Mouse (Mus musculus) retina, postnatal 7 days (tissue): ENCODE results near the gene Rasa4.
"Not testable (repeated sequence)": the region's sequence is repeated elsewhere in the genome, so short reads cannot be mapped to it uniquely, and the experiment has no call there.

ENCODE experiments used
- DNase-seq: peaks from one replicate; pipeline ENCODE4 v3.0.0-alpha.2; 2012; ENCODE audit warnings: low read depth, low spot score

Rasa4 gene

GRCm38 (mm10) chr5:136083669-136084107, at the start of gene Rasa4:
Gene Rasa4 (plus strand): TSS chr5:136083916.
- peak; percentile 94 for DNase-seq

GRCm38 (mm10) chr5:136034868-136035267, 48.8 kb upstream of the Rasa4 start:
- DNase-seq = no peak

GRCm38 (mm10) chr5:136035285-136035684, 48.4 kb upstream of the Rasa4 start:
- no peak for DNase-seq

GRCm38 (mm10) chr5:136036667-136037066, 47.0 kb upstream of the Rasa4 start:
- no peak for DNase-seq

- DNase-seq = no peak
Measured at GRCm38 (mm10) chr5:136038258-136039214, 45.2 kb upstream of the Rasa4 start, which contains the start of gene Upk3b. Gene Upk3b (plus strand): TSS chr5:136038496.

GRCm38 (mm10) chr5:136040210-136040609, 43.5 kb upstream of the Rasa4 start:
- DNase-seq = no peak

GRCm38 (mm10) chr5:136041260-136041659, 42.5 kb upstream of the Rasa4 start:
- no peak for DNase-seq

- no peak for DNase-seq
Measured at GRCm38 (mm10) chr5:136041666-136042065, 42.0 kb upstream of the Rasa4 start.

GRCm38 (mm10) chr5:136044865-136045264, 38.9 kb upstream of the Rasa4 start:
- DNase-seq = no peak

GRCm38 (mm10) chr5:136045408-136045807, 38.3 kb upstream of the Rasa4 start:
- DNase-seq = no peak

GRCm38 (mm10) chr5:136045987-136046386, 37.7 kb upstream of the Rasa4 start:
- DNase-seq = peak; percentile 70

- DNase-seq = not testable (repeated sequence)
Measured at GRCm38 (mm10) chr5:136048541-136048940, 35.2 kb upstream of the Rasa4 start.

GRCm38 (mm10) chr5:136049926-136050325, 33.8 kb upstream of the Rasa4 start:
- no peak for DNase-seq

- DNase-seq = peak; percentile 33
Measured at GRCm38 (mm10) chr5:136051231-136052085, 32.3 kb upstream of the Rasa4 start.

GRCm38 (mm10) chr5:136052861-136053655, 30.7 kb upstream of the Rasa4 start:
- no peak for DNase-seq

- no peak for DNase-seq
Measured at GRCm38 (mm10) chr5:136054301-136055077, 29.2 kb upstream of the Rasa4 start, which contains the start of gene Upk3bl. Gene Upk3bl (plus strand): TSS chr5:136054492.

GRCm38 (mm10) chr5:136056062-136056461, 27.7 kb upstream of the Rasa4 start:
- no peak for DNase-seq

GRCm38 (mm10) chr5:136057085-136057484, 26.6 kb upstream of the Rasa4 start:
- DNase-seq = no peak

- DNase-seq = peak; percentile 69
Measured at GRCm38 (mm10) chr5:136061567-136061966, 22.1 kb upstream of the Rasa4 start.

GRCm38 (mm10) chr5:136063920-136064319, 19.8 kb upstream of the Rasa4 start:
- DNase-seq = no peak
